Mouse (Mus musculus): Measurements from ENCODE around the gene Dnajb13.

- no peak for TF ChIP-seq POLR2A (IDR thresholded peaks at IDR 0.05; ENCODE audit: control insufficient read depth, extremely low read depth, insufficient read depth, low read length, poor library complexity)
- TF ChIP-seq CTCF (IDR thresholded peaks at IDR 0.05; ENCODE audit: borderline replicate concordance, control insufficient read depth, extremely low read depth, insufficient read depth, low read length, poor library complexity) = no peak
These were observed 40.1 kb downstream of the Dnajb13 start for GRCm38 (mm10) chr7:100474680-100475079.

Data from thymus, adult 2 months (tissue).